Mouse (Mus musculus) heart, postnatal 0 days (tissue): ENCODE measurements around the gene Myo1e. TPM values are rescaled to one million over a fixed set of nuclear protein-coding genes. Genes with fewer than 3 reads are reported as not detected.
A peak's percentile ranks its signal among the peaks of the same experiment; 100 is the strongest.

Experiments used
- ATAC-seq: fragments of 200-750 bp; cut with Nextera tagmentation; 2 replicates; pipeline ENCODE4 v1.8.0; 2017; ENCODE audit warnings: low read depth, moderate number of reproducible peaks, moderate library complexity; ENCODE audit not compliant: insufficient read depth
- DNase-seq: peaks from one replicate; pipeline ENCODE4 v3.0.0-alpha.2; 2016; ENCODE audit warnings: low spot score
- H3K27ac ChIP-seq: fragments of 300-500 bp; sonication (generic); 2 replicates; pipeline ENCODE4 v1.5.1; 2014; ENCODE audit warnings: low read depth, mild to moderate bottlenecking
- H3K27me3 ChIP-seq: fragments of 300-500 bp; sonication (generic); 2 replicates; pipeline ENCODE4 v1.6.1; 2014; ENCODE audit warnings: low read length, mixed read lengths; ENCODE audit not compliant: control insufficient read depth, insufficient read depth
- H3K36me3 ChIP-seq: fragments of 300-500 bp; sonication (generic); replicated peaks from 2 replicates; pipeline ENCODE4 v1.6.1; 2014; ENCODE audit warnings: low read length, mixed read lengths; ENCODE audit not compliant: control insufficient read depth, insufficient read depth
- H3K4me1 ChIP-seq: fragments of 300-500 bp; sonication (generic); 2 replicates; pipeline ENCODE4 v1.6.1; 2014; ENCODE audit warnings: antibody characterized with exemption; ENCODE audit not compliant: control insufficient read depth, insufficient read depth
- H3K4me2 ChIP-seq: fragments of 300-500 bp; sonication (generic); 2 replicates; pipeline ENCODE4 v1.6.1; 2014; ENCODE audit warnings: low read depth, mild to moderate bottlenecking, low read length, moderate library complexity
- H3K4me3 ChIP-seq: fragments of 300-500 bp; sonication (generic); 2 replicates; pipeline ENCODE4 v1.5.1; 2014; ENCODE audit warnings: low read depth, low read length
- H3K9ac ChIP-seq: fragments of 300-500 bp; sonication (generic); replicated peaks from 2 replicates; pipeline ENCODE4 v1.6.1; 2014; ENCODE audit warnings: low read depth, low read length, mixed read lengths
- H3K9me3 ChIP-seq: fragments of 300-500 bp; sonication (generic); replicated peaks from 2 replicates; pipeline ENCODE4 v1.6.1; 2016; ENCODE audit warnings: low read length; ENCODE audit not compliant: control insufficient read depth
- CTCF ChIP-seq: IDR thresholded peaks from 2 replicates; pipeline ENCODE4 v1.5.1; 2016; ENCODE audit warnings: antibody characterized with exemption, control low read depth, low read depth
- EP300 ChIP-seq: IDR thresholded peaks from 2 replicates; pipeline ENCODE4 v1.6.1; 2016; ENCODE audit warnings: antibody characterized with exemption, low read depth
- WGBS: fragments of 180-500 bp; shearing (Covaris S2); extraction: QIAGEN DNeasy Blood & Tissue Kit; methylation state at CpG from one replicate; pipeline ENCODE4 v1.1.7; 2014; 5-methylcytosine and 5-hydroxymethylcytosine counted together
- polyA plus RNA-seq: library from polyadenylated mRNA; unstranded; fragments of >200 nt; fragmentation: Nextera tagmentation; extraction: Ambion mirVana; gene quantifications from 2 replicates; pipeline ENCODE4 v1.2.1, GENCODE M21; 2015
- total RNA-seq: library from RNA; depleted of rRNA; stranded (reverse); fragments of >200 nt; gene quantifications from 2 replicates; pipeline ENCODE4 v1.2.3, GENCODE M21; 2014; ENCODE audit warnings: low replicate concordance; rRNA removed

The Myo1e gene
- total RNA-seq (7.0 and 8.1 TPM in 2 replicates), polyA plus RNA-seq (5.0 and 6.6 TPM in 2 replicates)

DNA sequence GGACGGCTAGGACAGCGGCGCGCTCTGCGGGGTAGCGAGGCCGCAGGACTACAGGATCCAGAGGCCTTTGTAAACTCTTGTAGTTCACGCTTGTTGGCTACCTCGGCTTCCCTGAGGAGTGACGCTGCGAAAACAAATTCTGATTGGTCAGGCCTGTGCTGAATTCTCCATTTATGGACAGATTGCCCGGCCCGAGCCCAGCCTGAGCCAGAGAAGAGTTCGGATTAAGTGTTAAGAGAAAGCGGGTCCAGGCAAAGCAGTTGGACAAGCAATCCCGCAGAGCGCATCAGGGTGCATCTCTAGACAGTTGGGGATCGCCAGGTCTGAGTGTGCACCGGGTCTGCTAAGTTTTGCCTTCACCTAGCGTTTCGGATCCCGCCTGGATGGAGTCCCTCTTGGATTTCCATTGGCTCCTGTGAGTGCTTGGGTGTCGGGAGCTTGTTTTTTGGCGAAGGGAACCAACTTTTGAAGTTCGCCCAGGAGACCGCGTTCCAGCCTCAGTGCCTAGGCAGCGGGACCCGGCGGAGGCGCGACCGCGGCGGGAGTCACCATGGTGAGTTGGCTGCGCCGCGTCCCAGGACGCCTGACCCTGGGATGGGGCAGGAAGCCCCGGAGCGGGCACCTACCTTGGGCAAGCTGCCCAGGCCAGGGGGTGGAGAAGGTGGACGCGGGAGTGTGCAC lies at the start of gene Myo1e:
TSS of gene Myo1e (plus strand) at position 200 of the 681 bp plus-strand sequence.
- Histone ChIP-seq H3K9ac (peak within 1 kb of the TSS; percentile 76), H3K9me3 (no peaks in the 10 kb centered on the region), H3K4me1 (peaks cover 13% of the 10 kb centered on the region), H3K27me3 (no peaks in the 10 kb centered on the region), H3K27ac (peak within 1 kb of the TSS; percentile 90), H3K36me3 (no peaks in the 10 kb centered on the region), H3K4me2 (peak within 1 kb of the TSS; percentile 100), H3K4me3 (peak within 1 kb of the TSS; percentile 79)
- ATAC-seq, result peak; percentile 94
- DNase-seq, result peak; percentile 96
- under 1% methylated on average over 43 of the region's 43 CpGs for WGBS
- no peak for TF ChIP-seq CTCF
- no peak for TF ChIP-seq EP300

DNA sequence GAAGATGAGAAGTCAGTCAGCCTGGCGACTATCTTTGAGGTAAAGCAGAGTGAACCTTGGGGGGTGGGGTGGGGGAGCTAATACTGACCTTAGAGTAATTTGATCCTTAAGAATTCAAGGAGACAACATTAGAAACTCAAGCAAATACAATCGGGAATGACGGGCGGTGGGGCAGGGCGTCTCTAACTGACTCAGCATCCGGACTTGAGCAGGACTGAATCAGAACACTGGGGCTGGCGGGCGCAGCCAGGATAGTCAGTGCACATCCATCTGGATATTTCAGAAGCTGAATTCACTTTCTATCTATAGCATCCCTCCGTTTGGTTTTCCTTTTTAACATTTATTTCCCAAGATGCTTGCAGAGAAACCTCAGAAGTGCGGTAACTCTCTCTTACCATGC lies 47.1 kb upstream of the Myo1e start:
- Histone ChIP-seq H3K9ac (no peak overlapping the region), H3K9me3 (no peaks in the 10 kb centered on the region), H3K4me1 (no peaks in the 10 kb centered on the region), H3K27me3 (no peaks in the 10 kb centered on the region), H3K4me2 (no peak overlapping the region), H3K4me3 (no peak overlapping the region), H3K36me3 (no peaks in the 10 kb centered on the region), H3K27ac (no peak overlapping the region)
- DNase-seq, result no peak
- WGBS, result 74% methylated on average over 10 of the region's 10 CpGs
- TF ChIP-seq CTCF (no peak), EP300 (no peak)
- no peak for ATAC-seq

DNA sequence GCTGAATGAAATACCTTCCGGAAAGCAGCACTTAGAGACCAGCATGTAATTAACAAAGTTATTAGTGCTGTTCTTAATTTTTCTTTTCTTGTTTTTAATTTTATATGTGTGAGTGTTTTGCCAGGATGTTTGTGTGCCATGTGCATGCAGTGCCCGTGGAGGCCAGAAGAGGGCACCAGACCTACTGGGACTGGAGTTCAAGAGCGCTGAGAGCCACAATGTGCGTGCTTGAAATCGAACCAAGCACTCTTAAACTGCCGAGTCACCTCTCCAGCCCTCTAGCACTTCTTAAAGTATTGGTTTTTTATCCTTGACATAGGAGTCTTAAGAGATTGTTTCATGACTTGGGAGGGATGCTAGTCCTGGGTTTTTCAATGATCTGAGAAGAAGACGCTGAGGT lies 38.2 kb upstream of the Myo1e start:
- no peaks in the 10 kb centered on the region for H3K9me3 ChIP-seq
- H3K27ac ChIP-seq, result no peak overlapping the region
- H3K4me3 ChIP-seq, result no peak overlapping the region
- WGBS, result 83% methylated on average over 7 of the region's 7 CpGs
- DNase-seq (no peak), ATAC-seq (no peak)
- H3K36me3 ChIP-seq, result no peaks in the 10 kb centered on the region
- H3K9ac ChIP-seq, result no peak overlapping the region
- no peak overlapping the region for H3K4me2 ChIP-seq
- no peaks in the 10 kb centered on the region for H3K4me1 ChIP-seq
- peak; percentile 31 for TF ChIP-seq CTCF
- no peak for TF ChIP-seq EP300
- H3K27me3 ChIP-seq, result no peaks in the 10 kb centered on the region

DNA sequence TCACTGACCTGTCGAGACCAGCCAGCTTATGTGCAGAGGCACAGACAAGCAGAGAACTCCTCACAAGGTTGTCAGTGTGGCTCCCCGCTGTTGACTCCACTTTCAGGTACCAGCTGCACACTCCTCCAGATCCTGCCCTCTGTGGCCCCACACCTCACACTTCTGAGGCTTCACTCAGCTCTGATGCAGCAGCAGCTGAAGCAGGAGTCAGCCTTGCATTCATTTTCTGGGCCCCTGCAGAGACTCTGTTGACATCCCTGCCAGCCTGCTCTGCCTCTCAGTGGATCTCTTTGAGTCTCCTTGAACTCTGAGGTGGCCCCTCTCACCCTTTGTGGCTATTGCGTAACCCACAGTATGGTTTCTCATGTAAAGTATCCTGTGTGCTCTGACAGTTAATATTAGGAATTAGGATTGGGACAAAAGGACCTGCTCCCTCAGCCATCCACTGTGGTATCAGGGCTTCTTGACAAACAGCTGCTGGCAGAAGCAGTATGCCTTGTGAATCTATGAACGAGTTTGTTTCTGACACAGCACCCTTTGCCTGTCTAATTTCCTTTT lies 32.8 kb upstream of the Myo1e start:
- DNase-seq (no peak), ATAC-seq (no peak)
- WGBS, result 67% methylated on average over 4 of the region's 4 CpGs
- TF ChIP-seq CTCF (no peak), EP300 (no peak)
- no peaks in the 10 kb centered on the region for H3K9me3 ChIP-seq
- H3K27me3 ChIP-seq, result no peaks in the 10 kb centered on the region
- no peak overlapping the region for H3K4me2 ChIP-seq
- no peaks in the 10 kb centered on the region for H3K4me1 ChIP-seq
- no peaks in the 10 kb centered on the region for H3K36me3 ChIP-seq
- no peak overlapping the region for H3K9ac ChIP-seq
- H3K4me3 ChIP-seq, result no peak overlapping the region
- no peak overlapping the region for H3K27ac ChIP-seq

DNA sequence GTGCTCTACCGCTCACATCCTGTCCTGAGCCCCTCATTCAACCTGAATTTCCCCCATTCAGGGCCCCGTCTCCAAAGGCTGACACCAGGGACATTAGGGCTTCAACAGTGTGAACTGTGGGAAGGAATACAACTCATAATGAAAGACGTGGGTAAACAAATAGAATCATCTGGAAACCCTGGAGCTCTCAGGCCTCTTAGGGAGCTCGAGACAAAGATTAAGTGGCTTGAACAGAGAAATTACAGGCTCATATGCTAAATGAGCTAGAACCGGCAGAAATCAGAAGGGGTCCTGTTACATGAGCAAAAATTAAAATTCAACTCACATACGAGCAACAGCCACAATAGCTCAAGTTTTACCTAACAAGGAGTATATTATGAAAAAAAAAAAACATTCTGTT lies 32.3 kb upstream of the Myo1e start:
- no peak for DNase-seq
- 67% methylated on average over 6 of the region's 6 CpGs for WGBS
- H3K4me2 ChIP-seq, result no peak overlapping the region

More for the DNA sequence above, 32.3 kb upstream of the Myo1e start:
- no peaks in the 10 kb centered on the region for H3K4me1 ChIP-seq
- H3K9me3 ChIP-seq, result no peaks in the 10 kb centered on the region
- H3K9ac ChIP-seq, result no peak overlapping the region
- H3K27me3 ChIP-seq, result no peaks in the 10 kb centered on the region
- H3K36me3 ChIP-seq, result no peaks in the 10 kb centered on the region
- TF ChIP-seq EP300 (no peak), CTCF (no peak)
- no peak for ATAC-seq
- H3K4me3 ChIP-seq, result no peak overlapping the region
- H3K27ac ChIP-seq, result no peak overlapping the region
